Mouse (Mus musculus) layer of hippocampus, postnatal 25 days (tissue): ENCODE data around the gene Hlf. TPM values are rescaled to one million over a fixed set of nuclear protein-coding genes. Genes with fewer than 3 reads are reported as not detected.

Source experiments
- DNase-seq, 2 experiments: peaks; one replicate each; pipeline ENCODE4 v3.0.0; 2022; ENCODE audit warnings: mixed read lengths in 2 of 2, low spot score in 1 of 2; ENCODE audit errors: extremely low spot score in 1 of 2
- total RNA-seq, 2 experiments: library from RNA; stranded (reverse); gene quantifications; 2 replicates each; pipeline ENCODE4 v1.2.3; 2021

Gene Hlf
- total RNA-seq, 2 experiments from 2014 or later, result 65.0 to 70.5 TPM

DNA sequence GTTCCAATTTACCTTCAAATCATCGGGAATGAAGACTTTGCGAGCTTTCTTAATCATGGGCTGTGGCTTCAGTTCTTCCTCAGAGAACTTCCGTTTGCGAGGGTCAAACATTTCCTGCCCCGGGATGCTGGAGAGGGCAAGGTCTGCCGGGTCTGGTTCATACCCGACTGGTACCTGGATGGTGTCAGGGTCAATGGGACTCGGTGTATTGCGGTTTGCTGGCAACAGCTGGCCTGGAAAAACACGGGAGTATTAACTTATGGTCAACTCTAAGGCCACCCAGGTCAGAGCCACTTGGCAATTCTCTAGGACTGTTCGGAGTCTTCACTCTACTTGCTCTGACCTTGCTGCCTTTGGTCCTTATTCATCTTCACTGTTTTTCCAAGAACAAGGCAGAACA lies 44.9 kb downstream of the Hlf start:
- no peak for DNase-seq

DNA sequence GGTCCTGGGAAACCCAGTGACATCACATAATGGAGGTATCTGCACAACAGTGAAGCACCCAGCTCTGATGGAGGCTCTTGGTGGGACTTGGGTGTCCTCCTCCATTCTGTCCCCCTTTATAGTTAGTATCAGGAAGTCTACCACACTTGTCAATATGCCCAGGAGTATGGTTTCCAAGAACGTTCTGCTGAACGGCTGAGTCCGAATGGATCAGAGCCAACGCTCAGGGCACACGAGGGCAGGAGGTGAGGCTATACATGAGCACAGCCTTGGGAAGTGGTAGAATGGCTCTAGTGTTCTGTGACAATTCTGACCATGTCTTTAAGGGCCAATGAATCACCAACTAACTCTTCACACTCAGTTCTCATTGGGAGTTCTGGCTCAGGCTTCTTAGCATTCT lies 47.8 kb downstream of the Hlf start:
- DNase-seq, result no peak

DNA sequence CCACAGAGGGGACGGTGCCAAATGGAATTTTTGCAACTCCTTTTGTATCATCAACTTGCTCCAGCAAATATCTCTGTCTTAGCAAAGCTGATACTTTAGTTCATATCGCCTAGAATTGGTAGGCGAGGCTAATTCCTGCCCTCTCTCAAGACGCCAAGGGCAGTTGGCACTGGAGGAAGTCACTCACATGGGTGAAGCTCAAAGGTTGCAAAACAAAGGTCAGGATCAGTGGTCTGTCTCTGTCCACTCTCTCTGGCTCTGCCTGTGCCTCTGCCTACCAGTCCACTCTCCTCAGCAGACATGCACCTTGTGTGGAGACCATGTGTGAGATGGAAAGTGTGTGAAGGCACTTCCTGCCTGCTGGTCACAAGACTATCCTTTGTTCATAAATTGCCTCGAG lies 48.4 kb downstream of the Hlf start:
- DNase-seq, result no peak

DNA sequence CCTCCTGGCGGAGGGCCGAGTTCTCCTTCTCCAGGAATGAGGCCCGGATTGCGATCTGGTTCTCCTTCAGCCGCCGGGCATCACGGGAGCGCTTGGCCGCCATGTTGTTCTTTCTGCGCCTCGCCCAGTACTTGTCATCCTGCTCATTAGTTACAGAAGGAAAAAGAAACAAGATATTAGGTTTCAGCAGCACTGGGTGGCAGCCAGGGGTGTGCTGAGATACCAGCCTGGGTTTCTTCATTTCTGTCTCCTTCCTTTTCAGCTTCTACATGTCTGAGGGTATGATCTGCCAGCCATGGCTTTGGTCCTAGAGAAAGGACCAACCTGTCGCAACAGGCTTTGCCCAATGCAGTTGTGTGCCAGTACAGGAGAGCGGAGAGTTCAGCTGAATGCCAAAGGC lies 49.9 kb downstream of the Hlf start:
- no peak for DNase-seq

DNA sequence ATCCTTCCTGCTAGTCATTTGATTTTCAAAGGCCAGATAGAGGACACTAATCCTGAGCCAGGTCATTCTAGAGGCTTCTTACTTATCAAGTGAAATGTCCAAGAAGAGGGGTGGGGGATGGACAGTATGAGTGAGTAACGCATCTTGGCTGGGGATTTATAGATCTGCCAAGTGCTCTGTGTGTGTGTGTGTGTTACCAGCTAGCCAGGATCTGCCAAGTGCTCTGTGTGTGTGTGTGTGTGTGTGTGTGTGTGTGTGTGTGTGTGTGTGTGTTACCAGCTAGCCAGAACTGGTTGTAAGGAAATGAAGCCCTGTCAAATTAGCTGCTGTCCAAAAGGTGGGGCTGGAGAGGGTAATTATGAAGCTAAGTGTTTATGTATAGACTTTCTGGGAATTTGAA lies 55.9 kb downstream of the Hlf start:
- DNase-seq, result no peak

DNA sequence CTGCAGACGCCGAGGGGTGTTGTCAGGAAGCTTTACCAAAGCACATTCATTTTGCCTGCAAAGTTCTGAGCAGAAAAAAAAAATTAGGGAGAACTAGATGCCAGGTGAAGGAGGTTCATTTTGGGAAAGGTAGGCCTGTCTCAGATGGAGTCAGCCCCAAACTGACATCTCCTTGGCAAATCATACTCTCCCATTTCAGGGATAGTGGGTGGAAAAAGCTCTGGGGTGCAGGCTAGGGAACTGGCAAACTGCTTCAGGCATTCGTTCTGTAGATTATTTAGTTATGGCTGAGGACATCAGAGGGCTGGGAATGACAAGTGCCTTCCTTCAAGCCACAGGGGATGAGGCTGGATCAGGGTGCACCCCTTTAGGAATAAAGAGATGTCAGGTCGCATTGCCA lies 58.0 kb downstream of the Hlf start:
- no peak for DNase-seq

DNA sequence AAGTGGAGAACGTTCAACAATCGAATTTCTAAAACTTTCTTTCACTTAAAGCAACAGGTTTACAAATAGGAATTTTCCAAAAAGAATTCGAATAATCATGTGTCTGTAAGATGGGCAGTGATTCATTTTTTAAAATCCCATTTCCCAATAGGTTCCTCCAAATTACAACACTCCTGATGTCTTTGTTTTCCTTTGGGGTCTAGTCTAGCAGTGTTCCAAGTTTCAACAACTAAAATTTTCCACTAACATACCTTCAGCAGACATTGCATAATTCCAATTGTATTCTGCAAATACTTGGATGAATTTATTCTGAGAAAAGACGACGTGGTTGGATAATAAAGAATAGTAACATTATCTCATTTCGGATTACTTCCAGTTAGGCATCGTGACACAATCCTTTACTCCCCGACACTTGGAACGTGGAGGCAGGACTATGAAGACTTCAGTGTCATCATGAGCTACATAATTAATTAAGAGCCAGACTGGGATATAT lies 60.4 kb downstream of the Hlf start:
- DNase-seq, result no peak

DNA sequence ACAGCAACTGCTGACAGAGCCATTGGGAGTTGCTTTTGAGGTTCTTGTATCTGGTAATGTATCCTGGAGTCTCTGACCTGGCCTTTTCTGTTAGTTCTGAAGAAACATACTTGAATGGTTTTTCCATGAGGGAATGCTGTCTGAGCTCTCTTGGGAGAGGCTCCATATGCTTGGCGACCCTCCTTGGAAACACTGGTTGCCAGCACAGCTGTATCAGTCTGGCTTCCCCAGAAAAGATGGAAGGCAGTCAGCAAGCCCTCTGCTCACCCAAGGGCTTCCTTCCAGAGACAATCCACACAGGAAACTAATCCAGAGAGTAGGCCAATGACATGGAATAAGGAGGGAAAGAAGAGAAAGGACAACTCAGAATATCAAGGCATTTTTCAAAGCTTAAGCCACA lies 63.9 kb downstream of the Hlf start:
- no peak for DNase-seq

DNA sequence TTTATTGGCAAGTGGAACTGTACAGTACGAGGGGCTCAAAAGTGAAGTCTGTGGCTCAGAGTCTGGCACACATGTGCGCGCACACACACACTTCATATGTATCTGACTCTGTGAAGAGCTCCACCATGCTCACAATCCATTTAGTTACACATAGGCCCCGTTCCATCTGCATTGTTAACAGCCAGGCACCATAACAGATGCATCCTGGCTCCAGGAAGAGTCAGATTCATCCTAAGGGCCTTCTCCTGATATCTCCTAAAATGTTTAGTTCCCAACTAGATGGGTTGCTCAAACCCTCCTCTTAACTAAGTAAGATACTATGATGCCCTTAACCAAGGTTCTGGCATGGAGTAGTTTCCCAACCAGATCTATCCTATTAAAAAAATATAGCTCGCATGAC lies 64.5 kb downstream of the Hlf start:
- DNase-seq, result no peak

DNA sequence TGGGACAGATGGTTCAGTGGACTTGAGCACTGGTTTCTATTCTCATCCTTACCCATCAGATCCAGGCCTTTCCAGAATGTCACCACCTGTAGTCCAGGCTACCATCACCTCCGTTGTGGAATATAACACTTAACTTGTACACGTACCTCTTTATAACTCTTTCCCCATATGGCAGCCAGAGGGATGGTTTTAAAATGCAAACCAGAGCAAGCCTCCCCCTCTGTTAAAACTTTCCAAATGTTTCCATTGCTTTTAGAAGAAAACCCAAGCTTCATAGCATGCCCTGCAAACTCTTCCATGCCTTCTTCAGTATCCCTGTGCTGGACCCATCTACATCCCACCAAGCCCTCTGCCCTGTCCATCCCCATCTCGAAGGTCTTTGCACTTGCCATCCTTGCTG lies 66.1 kb downstream of the Hlf start:
- DNase-seq, result no peak

DNA sequence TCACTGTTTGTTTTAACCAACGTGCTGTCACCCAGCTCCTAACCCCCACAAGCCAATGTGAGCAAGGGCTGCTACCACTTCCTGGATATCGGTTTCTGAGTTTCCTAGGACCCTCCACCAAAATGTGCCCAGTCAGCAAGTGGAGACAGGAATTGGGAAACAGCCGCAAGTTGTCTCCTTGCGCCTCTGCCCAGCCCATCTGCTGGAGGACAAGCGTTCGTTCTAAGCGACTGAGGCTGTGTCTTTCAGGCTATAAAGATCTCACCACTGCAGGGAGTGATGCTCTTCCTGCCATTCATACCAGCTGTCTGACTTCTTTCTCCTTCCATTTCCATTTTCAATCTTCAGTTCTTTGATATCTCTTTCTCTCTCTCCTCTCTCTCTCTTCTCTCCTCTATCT lies 69.8 kb downstream of the Hlf start:
- DNase-seq, result no peak

DNA sequence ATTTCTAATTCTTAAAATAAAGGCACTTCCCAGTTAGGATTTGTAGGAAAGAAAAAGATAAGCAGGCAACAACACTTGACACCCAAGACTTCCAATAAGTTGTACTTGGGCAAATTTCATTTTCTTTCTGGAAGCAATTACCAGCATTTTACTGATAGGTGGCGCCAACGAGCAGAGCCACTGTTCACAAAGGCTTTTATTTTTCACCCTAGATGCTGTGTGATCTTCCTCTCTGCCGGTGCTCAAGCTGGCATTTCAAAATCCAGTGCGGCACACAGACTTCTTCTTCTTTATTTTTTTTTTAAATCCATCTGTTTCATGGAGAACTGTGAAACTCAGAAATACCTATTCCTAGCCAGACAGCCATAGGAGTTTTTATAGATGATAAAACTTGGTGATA lies 73.2 kb downstream of the Hlf start:
- peak in 1 of 2 experiments; percentile 68 for DNase-seq

DNA sequence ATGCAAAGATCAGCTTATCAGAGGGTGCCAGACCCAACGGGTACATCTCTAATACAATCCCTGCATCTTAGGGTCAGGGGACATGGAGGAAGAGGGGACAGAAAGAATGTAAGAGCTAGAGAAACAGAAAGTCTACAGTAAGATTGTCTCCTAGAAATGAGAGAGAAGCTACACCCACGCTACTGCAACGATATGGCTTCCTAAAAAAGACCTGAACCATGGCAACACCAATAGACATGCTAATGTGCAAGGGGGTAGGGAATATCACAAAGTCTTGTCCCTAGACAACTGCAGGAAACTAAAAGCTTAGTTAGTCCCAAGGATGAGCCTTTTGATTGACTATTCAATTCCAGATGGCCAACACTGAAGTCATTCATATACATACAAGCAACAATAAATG lies 76.1 kb downstream of the Hlf start:
- DNase-seq, result no peak

DNA sequence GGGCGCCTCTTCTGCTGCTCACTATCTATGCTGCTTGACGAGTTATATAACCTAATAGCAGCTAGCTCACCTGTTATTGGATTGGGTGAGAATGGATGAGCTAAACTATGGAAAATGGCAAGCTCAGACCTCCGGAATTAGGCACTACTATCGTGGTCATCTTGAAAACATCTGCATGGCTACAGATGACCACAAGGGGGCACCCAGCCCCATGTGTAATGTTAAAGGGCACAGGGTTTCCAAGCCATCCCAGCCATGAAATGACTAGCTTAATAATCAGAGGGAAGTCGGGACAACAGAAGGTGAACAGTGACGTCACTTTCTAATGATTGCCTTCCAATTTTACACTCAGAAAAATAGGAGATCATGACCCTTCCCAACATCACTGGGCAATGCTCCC lies 83.7 kb downstream of the Hlf start:
- peak in 1 of 2 experiments; percentile 47 for DNase-seq

DNA sequence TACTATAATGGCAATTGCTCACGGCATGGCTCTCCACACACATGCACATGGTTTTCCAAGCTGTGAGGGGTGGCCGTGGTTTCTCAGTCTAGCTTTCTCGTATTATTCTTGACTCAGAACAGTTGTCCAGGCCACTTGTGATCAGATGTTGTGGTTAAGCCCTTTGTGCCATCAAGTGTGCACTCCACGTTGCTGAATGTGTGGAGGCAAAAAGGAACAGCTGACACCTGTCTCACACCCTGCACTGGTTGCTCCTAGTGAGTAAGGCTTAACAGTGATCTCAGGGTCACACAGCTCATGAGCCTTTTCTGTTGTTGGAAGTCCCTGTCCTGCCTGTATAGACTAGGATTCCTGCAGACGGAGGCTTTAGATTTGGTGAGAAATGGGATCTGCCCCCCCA lies 84.6 kb downstream of the Hlf start:
- DNase-seq, result no peak

DNA sequence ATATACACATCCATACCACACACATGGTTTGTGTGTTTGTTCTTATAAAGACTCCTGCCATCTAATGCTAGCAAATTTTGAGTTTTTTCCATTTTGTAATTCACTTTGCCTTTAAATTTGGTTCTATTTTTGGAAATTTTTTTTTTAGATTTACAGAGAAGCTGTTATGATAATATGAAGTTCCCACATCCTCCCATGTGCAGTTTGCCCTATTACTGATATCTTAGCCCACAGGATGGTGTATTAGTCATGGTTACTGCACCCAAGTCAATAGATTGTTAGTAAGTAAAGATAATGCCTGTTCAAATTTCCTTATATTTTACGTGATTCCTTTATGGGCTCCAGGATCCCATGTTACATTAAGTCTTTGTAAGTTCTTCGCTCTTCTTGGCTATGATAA lies 96.1 kb downstream of the Hlf start:
- DNase-seq, result no peak

DNA sequence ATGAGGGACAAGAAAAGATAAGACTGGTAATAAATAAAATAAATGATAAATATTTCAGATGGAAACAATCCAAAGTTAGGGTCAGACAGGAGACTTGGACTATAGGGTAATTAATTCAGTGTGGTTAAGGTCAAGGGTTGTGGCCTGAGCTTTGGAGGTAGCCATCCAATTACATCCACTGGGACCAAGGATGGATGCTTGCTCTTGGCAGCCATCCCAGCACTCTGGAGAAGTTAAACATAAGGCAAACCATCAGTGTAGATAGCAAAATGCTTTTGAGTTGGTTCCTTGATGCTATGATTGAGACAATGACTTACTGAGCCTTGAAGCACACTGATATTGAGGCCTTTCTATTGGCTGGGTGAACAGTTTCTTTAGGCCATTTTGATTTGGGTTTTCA lies 97.9 kb downstream of the Hlf start:
- DNase-seq, result no peak

DNA sequence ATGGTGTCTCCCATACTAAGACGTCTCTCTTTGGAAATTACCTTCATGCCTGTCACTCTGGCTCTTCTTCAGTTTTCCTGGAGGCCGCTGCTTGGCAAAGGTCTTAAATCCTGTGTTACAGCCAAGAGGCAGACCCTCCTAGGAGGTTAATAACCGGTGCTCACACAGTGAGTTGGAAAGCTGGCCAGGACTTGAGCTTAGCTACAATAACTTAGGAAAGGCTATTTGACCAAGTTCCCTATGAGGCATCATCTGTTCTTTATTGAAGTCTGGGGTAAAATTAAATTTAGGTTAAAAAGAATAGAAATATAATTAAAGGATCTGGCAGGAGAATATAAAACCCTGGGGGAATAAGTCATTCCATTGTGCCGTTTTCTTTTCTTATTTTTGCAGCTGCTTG lies 99.5 kb downstream of the Hlf start:
- no peak for DNase-seq

DNA sequence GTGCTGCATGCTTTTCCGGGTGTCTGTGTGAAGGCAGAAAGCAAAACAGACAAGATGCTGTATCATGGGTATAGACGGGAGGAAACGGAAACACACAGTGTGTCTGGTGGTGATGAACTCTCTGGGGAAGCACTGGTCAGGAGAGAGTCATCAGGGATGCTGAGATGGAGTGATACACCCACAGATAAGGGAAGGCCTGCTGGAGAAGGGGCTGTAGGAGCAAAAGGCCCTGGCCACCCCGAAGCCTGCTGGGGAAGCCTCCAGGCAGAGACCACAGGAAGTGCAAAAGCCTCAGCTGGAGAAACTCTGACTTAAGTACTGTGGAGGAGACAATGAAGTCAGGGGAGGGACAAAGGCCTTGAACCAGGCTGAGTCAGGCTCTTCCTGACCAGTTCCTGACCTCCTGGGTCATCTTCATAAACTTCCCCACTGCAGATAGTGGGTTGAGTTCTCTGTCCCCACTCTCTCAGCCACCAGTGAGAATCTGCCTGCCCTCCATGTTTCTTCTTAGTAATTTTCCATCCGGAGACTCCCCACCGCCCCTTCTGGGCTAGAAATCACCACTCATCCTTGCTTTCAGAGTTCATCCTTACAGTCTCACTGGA lies 104.0 kb downstream of the Hlf start:
- no peak for DNase-seq
